Mouse (Mus musculus): ENCODE results near the gene Sh3gl1. TPM values are rescaled to one million over a fixed set of nuclear protein-coding genes. Genes with fewer than 3 reads are reported as not detected.

Gene Sh3gl1
- total and polyA plus RNA-seq, 3 experiments, result 41.0 to 78.4 TPM; not detected in 1

DNA sequence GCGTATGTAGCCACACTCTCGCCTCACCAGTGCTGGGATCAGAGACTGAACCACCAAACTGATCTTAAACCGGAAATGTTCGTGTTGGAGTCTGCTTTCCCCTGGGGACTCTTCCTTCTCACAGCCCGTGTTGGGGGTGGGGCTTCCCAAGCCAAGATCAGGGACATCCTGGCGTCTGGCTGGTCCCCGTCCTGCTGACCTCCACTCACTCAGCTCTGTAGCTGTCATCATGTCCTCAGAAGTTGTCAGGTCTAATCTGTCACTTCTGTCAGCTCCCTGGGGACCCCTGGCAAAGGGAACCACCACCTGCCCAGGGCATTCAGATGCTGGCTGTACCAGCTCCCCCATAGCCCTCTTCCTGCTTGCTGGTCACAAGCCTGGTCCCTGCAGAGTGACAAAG is 68.2 kb downstream of the Sh3gl1 start:
- Histone ChIP-seq H3K4me3 (ENCODE audit: control insufficient read depth in 1 of 2, insufficient read depth in 1 of 2, low read depth in 2 of 2, low read length in 2 of 2) (no peak overlapping the region), H3K4me1 (ENCODE audit: control insufficient read depth in 1 of 2, insufficient read depth in 2 of 2, low read length in 2 of 2) (no peaks in the 10 kb centered on the region), H3K79me2 (ENCODE audit: control insufficient read depth, insufficient read depth, low read length, poor library complexity) (no peaks in the 10 kb centered on the region), H3K27me3 (ENCODE audit: control insufficient read depth in 1 of 2, insufficient read depth in 2 of 2, low read length in 2 of 2) (no peaks in the 10 kb centered on the region), H3K27ac (ENCODE audit: control insufficient read depth, low read depth, low read length) (no peak overlapping the region), H3K9ac (ENCODE audit: control insufficient read depth, low read depth, low read length, poor library complexity, severe bottlenecking) (no peak overlapping the region), H3K9me3 (replicated peaks; ENCODE audit: insufficient read depth, low read length) (no peaks in the 10 kb centered on the region), H3K36me3 (ENCODE audit: control insufficient read depth in 1 of 2, insufficient read depth in 2 of 2, low read length in 2 of 2) (no peaks in the 10 kb centered on the region; a peak in 1 of 4 replicates)
- no peak for DNase-seq (ENCODE audit: low read depth, low spot score)
- TF ChIP-seq ZMIZ1 (IDR thresholded peaks at IDR 0.05; ENCODE audit: low read depth, low read length) (no peak), MYC (IDR thresholded peaks at IDR 0.05; ENCODE audit: low read depth, low read length) (no peak), POLR2AphosphoS2 (IDR thresholded peaks at IDR 0.05; ENCODE audit: low read length) (no peak), USF2 (IDR thresholded peaks at IDR 0.05; ENCODE audit: borderline replicate concordance in 1 of 2, insufficient read depth in 1 of 2, low read depth in 1 of 2, low read length in 2 of 2) (no peak), MAX (IDR thresholded peaks at IDR 0.05; ENCODE audit: low read length) (no peak), POLR2A (IDR thresholded peaks at IDR 0.05; ENCODE audit: control insufficient read depth in 1 of 2, insufficient read depth in 1 of 2, low read depth in 1 of 2, low read length in 2 of 2, poor library complexity in 1 of 2) (no peak), MAZ (IDR thresholded peaks at IDR 0.05; ENCODE audit: low read depth, low read length) (no peak), ZC3H11A (IDR thresholded peaks at IDR 0.05; ENCODE audit: low read depth, low read length) (no peak), ZNF384 (IDR thresholded peaks at IDR 0.05; ENCODE audit: low read depth, low read length) (no peak), ETS1 (IDR thresholded peaks at IDR 0.05; ENCODE audit: low read depth, low read length) (no peak), MXI1 (IDR thresholded peaks at IDR 0.05; ENCODE audit: low read depth, low read length) (no peak), HCFC1 (IDR thresholded peaks at IDR 0.05; ENCODE audit: low read depth, low read length) (no peak), BHLHE40 (IDR thresholded peaks at IDR 0.05; ENCODE audit: borderline replicate concordance, low read depth, low read length) (no peak), RAD21 (IDR thresholded peaks at IDR 0.05; ENCODE audit: low read depth, low read length) (no peak), MEF2A (IDR thresholded peaks at IDR 0.05; ENCODE audit: extremely low read depth, insufficient replicate concordance, low read depth, low read length, poor library complexity, severe bottlenecking) (no peak), MYB (IDR thresholded peaks at IDR 0.05; ENCODE audit: low read depth, low read length) (no peak), SIN3A (IDR thresholded peaks at IDR 0.05; ENCODE audit: low read length) (no peak), CHD2 (IDR thresholded peaks at IDR 0.05; ENCODE audit: low read length) (no peak), SMC3 (IDR thresholded peaks at IDR 0.05; ENCODE audit: low read depth, low read length) (no peak)

- Histone ChIP-seq H3K9me3 (replicated peaks; ENCODE audit: insufficient read depth, low read length) (no peaks in the 10 kb centered on the region), H3K4me1 (ENCODE audit: control insufficient read depth in 1 of 2, insufficient read depth in 2 of 2, low read length in 2 of 2) (no peaks in the 10 kb centered on the region), H3K27me3 (ENCODE audit: control insufficient read depth in 1 of 2, insufficient read depth in 2 of 2, low read length in 2 of 2) (no peaks in the 10 kb centered on the region), H3K27ac (ENCODE audit: control insufficient read depth, low read depth, low read length) (no peak overlapping the region), H3K9ac (ENCODE audit: control insufficient read depth, low read depth, low read length, poor library complexity, severe bottlenecking) (no peak overlapping the region), H3K79me2 (ENCODE audit: control insufficient read depth, insufficient read depth, low read length, poor library complexity) (no peaks in the 10 kb centered on the region), H3K4me3 (ENCODE audit: control insufficient read depth in 1 of 2, insufficient read depth in 1 of 2, low read depth in 2 of 2, low read length in 2 of 2) (no peak overlapping the region), H3K36me3 (ENCODE audit: control insufficient read depth in 1 of 2, insufficient read depth in 2 of 2, low read length in 2 of 2) (no peaks in the 10 kb centered on the region; a peak in 1 of 4 replicates)
- TF ChIP-seq KAT2A (conservative IDR thresholded peaks at IDR 0.05; ENCODE audit: low read depth, low read length) (no peak), ZNF384 (IDR thresholded peaks at IDR 0.05; ENCODE audit: low read depth, low read length) (no peak), POLR2AphosphoS5 (IDR thresholded peaks at IDR 0.05; ENCODE audit: borderline replicate concordance, low read depth, low read length) (no peak), ZC3H11A (IDR thresholded peaks at IDR 0.05; ENCODE audit: low read depth, low read length) (no peak), GABPA (IDR thresholded peaks at IDR 0.05; ENCODE audit: low read depth, low read length) (no peak), RAD21 (IDR thresholded peaks at IDR 0.05; ENCODE audit: low read depth, low read length) (no peak), CTCF (IDR thresholded peaks at IDR 0.05 in 2 of 3, conservative IDR thresholded peaks at IDR 0.05 in 1 of 3; ENCODE audit: control insufficient read depth in 1 of 3, insufficient read depth in 1 of 3, low read depth in 2 of 3, low read length in 3 of 3, poor library complexity in 1 of 3, severe bottlenecking in 1 of 3) (no peak), SIN3A (IDR thresholded peaks at IDR 0.05; ENCODE audit: low read length) (no peak), POLR2AphosphoS2 (IDR thresholded peaks at IDR 0.05; ENCODE audit: low read length) (no peak), MEF2A (IDR thresholded peaks at IDR 0.05; ENCODE audit: extremely low read depth, insufficient replicate concordance, low read depth, low read length, poor library complexity, severe bottlenecking) (no peak), POLR2A (IDR thresholded peaks at IDR 0.05; ENCODE audit: control insufficient read depth in 1 of 2, insufficient read depth in 1 of 2, low read depth in 1 of 2, low read length in 2 of 2, poor library complexity in 1 of 2) (no peak), MYB (IDR thresholded peaks at IDR 0.05; ENCODE audit: low read depth, low read length) (no peak), UBTF (IDR thresholded peaks at IDR 0.05; ENCODE audit: borderline replicate concordance, insufficient read depth, low read depth, low read length) (no peak), ZKSCAN1 (IDR thresholded peaks at IDR 0.05; ENCODE audit: low read depth, low read length) (no peak), NELFE (IDR thresholded peaks at IDR 0.05; ENCODE audit: low read depth, low read length) (no peak), SMC3 (IDR thresholded peaks at IDR 0.05; ENCODE audit: low read depth, low read length) (no peak), ZMIZ1 (IDR thresholded peaks at IDR 0.05; ENCODE audit: low read depth, low read length) (no peak), MXI1 (IDR thresholded peaks at IDR 0.05; ENCODE audit: low read depth, low read length) (no peak), MAZ (IDR thresholded peaks at IDR 0.05; ENCODE audit: low read depth, low read length) (no peak), BHLHE40 (IDR thresholded peaks at IDR 0.05; ENCODE audit: borderline replicate concordance, low read depth, low read length) (no peak)
- no peak for DNase-seq (ENCODE audit: low read depth, low spot score)
Measured at GRCm38 (mm10) chr17:55967186-55967585, 69.2 kb downstream of the Sh3gl1 start.
